Comparison of ENCODE assay signal across 23 mouse cellular contexts in the genomic region with DNA sequence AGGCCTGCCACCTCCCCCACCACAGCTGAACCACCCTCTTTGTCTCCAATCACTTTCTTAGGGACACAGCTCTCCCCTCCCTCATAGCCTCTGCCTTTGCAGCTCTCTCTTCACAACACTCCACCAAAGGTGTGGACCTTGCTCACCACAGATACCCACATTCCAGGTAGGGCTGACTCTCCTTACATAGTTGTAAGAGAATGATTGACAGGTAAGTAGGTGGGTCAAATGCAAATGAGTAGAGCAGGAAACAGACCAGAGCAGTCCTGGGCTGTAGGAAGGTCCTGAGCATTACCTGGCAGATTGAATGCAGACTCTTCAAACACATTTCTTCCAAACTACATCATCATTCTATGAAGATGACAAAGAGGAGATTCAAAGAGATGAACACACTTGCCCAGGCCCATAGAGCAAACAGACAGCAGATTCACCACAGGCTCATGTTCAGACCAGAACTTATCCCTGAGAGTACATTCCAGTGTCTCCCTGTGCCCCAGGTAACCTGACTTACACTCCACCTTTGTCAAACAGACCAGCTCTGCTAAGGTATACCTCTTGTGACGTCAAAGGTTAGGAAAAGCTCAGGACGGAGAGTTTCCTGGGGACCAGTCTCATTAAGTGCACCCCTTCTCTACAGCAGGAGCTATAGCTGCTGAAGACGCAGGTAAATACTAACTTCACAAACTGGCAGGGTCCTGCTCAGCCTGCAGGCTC. TPM values are rescaled to one million over a fixed set of nuclear protein-coding genes. Genes with fewer than 3 reads are reported as not detected.
DNase-seq lines count a peak whose midpoint lies in the region; ATAC-seq and TF ChIP-seq lines count a peak whose summit lies in the region.
"Had no signal": no experiment of that assay in that cellular context is flagged by ENCODE, and none has a peak within 500 bp of the region (broad histone marks: within the 10 kb centered on the region; RNA-seq: fewer than 3 reads in every experiment).

No protein-coding gene starts in this region.

- no peaks in the 10 kb centered on the region for H3K27me3 ChIP-seq in small intestine, adult 2 months (ENCODE audit: control insufficient read depth, insufficient read depth, low read length)
- no peaks in the 10 kb centered on the region for H3K27me3 ChIP-seq in hindbrain, embryonic 11.5 days (ENCODE audit: control insufficient read depth, insufficient read depth, low read length)
- H3K27me3 ChIP-seq: embryonic facial prominence, embryonic 12.5 days had no signal

- no peaks in the 10 kb centered on the region for H3K9me3 ChIP-seq in hindbrain, embryonic 11.5 days (ENCODE audit: control insufficient read depth, low read length)
- H3K9me3 ChIP-seq: embryonic facial prominence, embryonic 12.5 days; limb, embryonic 10.5 days; liver, embryonic 15.5 days had no signal

- H3K9ac ChIP-seq in hindbrain, embryonic 11.5 days (ENCODE audit: low read depth, low read length) = no peak overlapping the region
- H3K9ac ChIP-seq: embryonic facial prominence, embryonic 12.5 days; liver, embryonic 15.5 days had no signal

- TF ChIP-seq POLR2A in small intestine, adult 2 months (IDR thresholded peaks at IDR 0.05; ENCODE audit: low read depth, low read length) = no peak

- H3K4me2 ChIP-seq in hindbrain, embryonic 11.5 days (replicated peaks; ENCODE audit: low read depth, low read length) = no peak overlapping the region
- H3K4me2 ChIP-seq: embryonic facial prominence, embryonic 12.5 days; liver, embryonic 15.5 days had no signal

- no peak for TF ChIP-seq CTCF in small intestine, adult 2 months (IDR thresholded peaks at IDR 0.05; ENCODE audit: extremely low read depth, insufficient read length, insufficient replicate concordance, low read depth, low read length)

- peak overlapping the region; percentile 35; the same call in 1 of the 2 replicates for H3K27ac ChIP-seq in small intestine, adult 2 months (ENCODE audit: insufficient read depth, low read depth, low read length)
- no peak overlapping the region for H3K27ac ChIP-seq in hindbrain, embryonic 11.5 days (ENCODE audit: low read depth, low read length)
- H3K27ac ChIP-seq: embryonic facial prominence, embryonic 12.5 days; gastrocnemius, adult 2 months; layer of hippocampus, adult 2 months; limb, embryonic 10.5 days; liver, embryonic 15.5 days had no signal

- H3K36me3 ChIP-seq in small intestine, adult 2 months (ENCODE audit: control insufficient read depth, insufficient read depth, low read length) = no peaks in the 10 kb centered on the region
- no peaks in the 10 kb centered on the region for H3K36me3 ChIP-seq in hindbrain, embryonic 11.5 days (ENCODE audit: control insufficient read depth, insufficient read depth, low read length)
- H3K36me3 ChIP-seq: embryonic facial prominence, embryonic 12.5 days; limb, embryonic 10.5 days; liver, embryonic 15.5 days had no signal

- H3K4me1 ChIP-seq in small intestine, adult 2 months (ENCODE audit: control insufficient read depth, insufficient read depth, insufficient read length, low read length) = peaks cover 11% of the 10 kb centered on the region; the same call in 1 of the 2 replicates
- no peaks in the 10 kb centered on the region for H3K4me1 ChIP-seq in hindbrain, embryonic 11.5 days (replicated peaks; ENCODE audit: control insufficient read depth, insufficient read depth, low read length)
- H3K4me1 ChIP-seq: embryonic facial prominence, embryonic 12.5 days; liver, embryonic 15.5 days had no signal

- no peak for ATAC-seq in hindbrain, embryonic 11.5 days (ENCODE audit: low FRiP score)
- ATAC-seq: activated CD4-positive, CD25-positive, alpha-beta regulatory T cell, adult 4 months; forebrain, embryonic 16.5 days had no signal

- 34% methylated on average over 3 of the region's 3 CpGs for WGBS in small intestine, adult 2 months
- WGBS in hindbrain, embryonic 11.5 days = 80% methylated on average over 3 of the region's 3 CpGs

- H3K4me3 ChIP-seq in small intestine, adult 2 months (ENCODE audit: low read depth, low read length) = no peak overlapping the region
- no peak overlapping the region for H3K4me3 ChIP-seq in hindbrain, embryonic 11.5 days (ENCODE audit: low read depth, low read length)
- H3K4me3 ChIP-seq: embryonic facial prominence, embryonic 12.5 days; gastrocnemius, adult 2 months; layer of hippocampus, adult 2 months; limb, embryonic 10.5 days; liver, embryonic 15.5 days had no signal

- DNase-seq in kidney, adult 9 months = peak; percentile 34
- DNase-seq in kidney, postnatal 10 days = no peak
- peak; percentile 11 for DNase-seq in lung, postnatal 10 days
- DNase-seq in lung, postnatal 4 days = no peak
- no peak for DNase-seq in urinary bladder, postnatal 14 days (ENCODE audit: low spot score)
- no peak for DNase-seq in hindbrain, embryonic 11.5 days (ENCODE audit: low spot score)
- DNase-seq: adrenal gland, postnatal 14 days; B cell, adult 2 months; cerebellum, adult 2 months; gastrocnemius, adult 2 months; heart, adult 11 months; thymus, postnatal 25 days had no signal

RNA-seq across cellular contexts. Expression of gene Wfdc3, which starts 8.2 kb away (rescaled TPM):
- 0.06 and 0.75 TPM in 2 replicates for polyA plus RNA-seq in small intestine, adult 2 months (2012; rRNA removed)
- 0.53 and 1.0 TPM in 2 replicates for polyA plus RNA-seq in hindbrain, embryonic 11.5 days (2014; fragmentation: Nextera tagmentation; extraction: Ambion mirVana)
- polyA plus RNA-seq: activated CD4-positive, CD25-positive, alpha-beta regulatory T cell, adult 4 months had no signal

RNA-seq across cellular contexts. Expression of gene Dnttip1, which starts 8.2 kb away (rescaled TPM):
- polyA plus RNA-seq in small intestine, adult 2 months (2012; rRNA removed) = 20.9 and 37.8 TPM in 2 replicates
- 79.4 and 81.5 TPM in 2 replicates for polyA plus RNA-seq in hindbrain, embryonic 11.5 days (2014; fragmentation: Nextera tagmentation; extraction: Ambion mirVana)

RNA-seq across cellular contexts. Expression of gene Spint5, which starts 22.4 kb away (rescaled TPM):
- not detected in 2 replicates for polyA plus RNA-seq in small intestine, adult 2 months (2012; rRNA removed)
- not detected in 2 replicates for polyA plus RNA-seq in hindbrain, embryonic 11.5 days (2014; fragmentation: Nextera tagmentation; extraction: Ambion mirVana)
- polyA plus RNA-seq: activated CD4-positive, CD25-positive, alpha-beta regulatory T cell, adult 4 months; cerebellum, adult 2 months; embryonic facial prominence, embryonic 12.5 days; forebrain, embryonic 16.5 days; heart, embryonic 14.5 days; limb, embryonic 10.5 days; liver, embryonic 15.5 days; neural tube, embryonic 11.5 days; spleen, adult 2 months had no signal

RNA-seq across cellular contexts. Expression of gene Ube2c, which starts 32.2 kb away (rescaled TPM):
- 39.1 and 91.2 TPM in 2 replicates for polyA plus RNA-seq in small intestine, adult 2 months (2012; rRNA removed)
- 498 and 520 TPM in 2 replicates for polyA plus RNA-seq in hindbrain, embryonic 11.5 days (2014; fragmentation: Nextera tagmentation; extraction: Ambion mirVana)

RNA-seq across cellular contexts. Expression of gene Spint4, which starts 39.2 kb away (rescaled TPM):
- not detected in 2 replicates for polyA plus RNA-seq in small intestine, adult 2 months (2012; rRNA removed)
- polyA plus RNA-seq in hindbrain, embryonic 11.5 days (2014; fragmentation: Nextera tagmentation; extraction: Ambion mirVana) = not detected in 2 replicates
- polyA plus RNA-seq: activated CD4-positive, CD25-positive, alpha-beta regulatory T cell, adult 4 months; cerebellum, adult 2 months; embryonic facial prominence, embryonic 12.5 days; forebrain, embryonic 16.5 days; heart, embryonic 14.5 days; limb, embryonic 10.5 days; liver, embryonic 15.5 days; neural tube, embryonic 11.5 days; spleen, adult 2 months; testis, adult 2 months had no signal

Comparison
In these comparisons a context has a peak if more than half of its experiments do, and no peak if none do; other contexts are left out.
1. DNase-seq: peak in kidney, adult 9 months (single experiment) and lung, postnatal 10 days (single experiment); none in kidney, postnatal 10 days (single experiment), lung, postnatal 4 days (0 of 2), urinary bladder, postnatal 14 days (single experiment) and hindbrain, embryonic 11.5 days (single experiment).